Mouse (Mus musculus): ENCODE results near the gene Gm21693. TPM values are rescaled to one million over a fixed set of nuclear protein-coding genes. Genes with fewer than 3 reads are reported as not detected.

The Gm21693 gene
- polyA plus RNA-seq (2014; fragmentation: Illumina TruSeq; extraction: RNeasy Lipid Tissue Mini Kit (QIAGEN cat#74804); ENCODE audit: low read depth, low replicate concordance), result 0.59 TPM

DNA sequence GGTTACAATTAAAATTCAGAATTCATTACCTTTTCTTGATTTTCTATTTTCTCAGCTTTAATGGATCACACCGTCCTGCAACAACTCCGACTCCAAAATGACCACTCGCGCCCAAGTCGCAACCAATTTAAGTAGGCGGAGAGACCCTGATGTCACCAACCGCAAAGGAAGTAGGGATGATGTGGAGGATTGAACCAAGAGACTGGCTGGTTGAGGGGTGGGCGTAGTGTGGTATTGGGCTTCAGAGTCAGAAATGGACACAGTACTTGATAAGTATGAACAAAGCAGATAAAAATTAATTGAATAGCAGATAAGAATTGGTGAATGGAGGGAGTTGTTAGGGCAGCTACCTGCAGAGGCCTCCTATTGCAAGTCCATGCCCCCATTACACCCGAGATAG, at the start of gene Gm21693:
Gene Gm21693 (minus strand): TSS at position 101 of the 400 bp plus-strand sequence.

GRCm38 (mm10) chrY:3306349-3306748, 38.8 kb downstream of the Gm21693 start, which contains the start of gene Gm21677:
Gm21677 (minus strand) TSS chrY:3306449.

Other genes with a start within 250 kb of the Gm21693 start
- 0.62 TPM for gene Gm21677, start 38.9 kb downstream of the Gm21693 start, polyA plus RNA-seq (2014; fragmentation: Illumina TruSeq; extraction: RNeasy Lipid Tissue Mini Kit (QIAGEN cat#74804); ENCODE audit: low read depth, low replicate concordance)
- 42.4 TPM for gene Gm21704, start 64.8 kb upstream of the Gm21693 start, polyA plus RNA-seq (2014; fragmentation: Illumina TruSeq; extraction: RNeasy Lipid Tissue Mini Kit (QIAGEN cat#74804); ENCODE audit: low read depth, low replicate concordance)
- not detected for gene Gm21708, start 64.8 kb upstream of the Gm21693 start, polyA plus RNA-seq (2014; fragmentation: Illumina TruSeq; extraction: RNeasy Lipid Tissue Mini Kit (QIAGEN cat#74804); ENCODE audit: low read depth, low replicate concordance)

Data from testis, adult 10 weeks (tissue).